Mouse (Mus musculus): ENCODE measurements around the gene Tnk1. TPM values are rescaled to one million over a fixed set of nuclear protein-coding genes. Genes with fewer than 3 reads are reported as not detected.

Tnk1 gene
- polyA plus RNA-seq (2014; fragmentation: Nextera tagmentation; extraction: Ambion mirVana) = 0.89 and 1.2 TPM in 2 replicates

GRCm38 (mm10) chr11:69858113-69858998, at the start of gene Tnk1:
Tnk1 (minus strand) TSS chr11:69858730.
- ATAC-seq (ENCODE audit: insufficient number of reproducible peaks, low FRiP score, low TSS enrichment, low read depth) = no peak
- 19% methylated on average over 29 of the region's 30 CpGs for WGBS

GRCm38 (mm10) chr11:69904311-69904710, 45.8 kb upstream of the Tnk1 start:
- Histone ChIP-seq H3K4me2 (ENCODE audit: low read depth, severe bottlenecking) (no peak overlapping the region), H3K36me3 (ENCODE audit: control insufficient read depth, insufficient read depth, low read length) (peaks cover 43% of the 10 kb centered on the region), H3K4me3 (ENCODE audit: low read depth, low read length) (no peak overlapping the region), H3K9me3 (ENCODE audit: control insufficient read depth, low read length) (no peaks in the 10 kb centered on the region), H3K4me1 (ENCODE audit: control insufficient read depth, insufficient read depth, low read length) (peaks cover 16% of the 10 kb centered on the region), H3K27me3 (ENCODE audit: control insufficient read depth, insufficient read depth, low read length) (no peaks in the 10 kb centered on the region), H3K9ac (ENCODE audit: low read length) (no peak overlapping the region), H3K27ac (replicated peaks; ENCODE audit: low read depth, low read length) (no peak overlapping the region)
- DNase-seq (ENCODE audit: low spot score) (no peak), ATAC-seq (ENCODE audit: insufficient number of reproducible peaks, low FRiP score, low TSS enrichment, low read depth) (no peak)
- 94% methylated on average over 9 of the region's 9 CpGs for WGBS

More at GRCm38 (mm10) chr11:69858113-69858998, at the start of gene Tnk1:
- Histone ChIP-seq H3K4me1 (ENCODE audit: control insufficient read depth, insufficient read depth, low read length) (no peaks in the 10 kb centered on the region), H3K9me3 (ENCODE audit: control insufficient read depth, low read length) (no peaks in the 10 kb centered on the region), H3K4me2 (ENCODE audit: low read depth, severe bottlenecking) (no peak within 1 kb of the TSS), H3K4me3 (ENCODE audit: low read depth, low read length) (no peak within 1 kb of the TSS), H3K27ac (replicated peaks; ENCODE audit: low read depth, low read length) (no peak within 1 kb of the TSS), H3K9ac (ENCODE audit: low read length) (no peak within 1 kb of the TSS), H3K27me3 (ENCODE audit: control insufficient read depth, insufficient read depth, low read length) (peaks cover 18% of the 10 kb centered on the region), H3K36me3 (ENCODE audit: control insufficient read depth, insufficient read depth, low read length) (no peaks in the 10 kb centered on the region)
- DNase-seq (ENCODE audit: low spot score) = no peak

GRCm38 (mm10) chr11:69902972-69903371, 44.4 kb upstream of the Tnk1 start:
- H3K27ac ChIP-seq (replicated peaks; ENCODE audit: low read depth, low read length) = no peak overlapping the region
- no peak for DNase-seq (ENCODE audit: low spot score)
- peak overlapping the region; percentile 74; the same call in 1 of the 2 replicates for H3K4me3 ChIP-seq (ENCODE audit: low read depth, low read length)
- 88% methylated on average over 13 of the region's 13 CpGs for whole genome bisulfite sequencing
- H3K4me1 ChIP-seq (ENCODE audit: control insufficient read depth, insufficient read depth, low read length) = peaks cover 18% of the 10 kb centered on the region
- peaks cover 34% of the 10 kb centered on the region for H3K36me3 ChIP-seq (ENCODE audit: control insufficient read depth, insufficient read depth, low read length)
- H3K9me3 ChIP-seq (ENCODE audit: control insufficient read depth, low read length) = no peaks in the 10 kb centered on the region
- H3K4me2 ChIP-seq (ENCODE audit: low read depth, severe bottlenecking) = peak overlapping the region; percentile 90
- ATAC-seq (ENCODE audit: insufficient number of reproducible peaks, low FRiP score, low TSS enrichment, low read depth) = no peak
- H3K9ac ChIP-seq (ENCODE audit: low read length) = no peak overlapping the region
- no peaks in the 10 kb centered on the region for H3K27me3 ChIP-seq (ENCODE audit: control insufficient read depth, insufficient read depth, low read length)

GRCm38 (mm10) chr11:69901993-69902392, 43.5 kb upstream of the Tnk1 start:
- under 1% methylated on average over 39 of the region's 39 CpGs for WGBS
- DNase-seq (ENCODE audit: low spot score) (no peak), ATAC-seq (ENCODE audit: insufficient number of reproducible peaks, low FRiP score, low TSS enrichment, low read depth) (no peak; the same call in 1 of the 2 replicates)
- Histone ChIP-seq H3K36me3 (ENCODE audit: control insufficient read depth, insufficient read depth, low read length) (peaks cover 31% of the 10 kb centered on the region), H3K9me3 (ENCODE audit: control insufficient read depth, low read length) (no peaks in the 10 kb centered on the region), H3K27me3 (ENCODE audit: control insufficient read depth, insufficient read depth, low read length) (no peaks in the 10 kb centered on the region), H3K9ac (ENCODE audit: low read length) (peak overlapping the region; percentile 99), H3K27ac (replicated peaks; ENCODE audit: low read depth, low read length) (peak overlapping the region; percentile 97), H3K4me1 (ENCODE audit: control insufficient read depth, insufficient read depth, low read length) (peaks cover 18% of the 10 kb centered on the region), H3K4me3 (ENCODE audit: low read depth, low read length) (peak overlapping the region; percentile 74), H3K4me2 (ENCODE audit: low read depth, severe bottlenecking) (peak overlapping the region; percentile 90)

GRCm38 (mm10) chr11:69901406-69901846, 42.9 kb upstream of the Tnk1 start:
- Histone ChIP-seq H3K9me3 (ENCODE audit: control insufficient read depth, low read length) (no peaks in the 10 kb centered on the region), H3K27ac (replicated peaks; ENCODE audit: low read depth, low read length) (peak overlapping the region; percentile 97), H3K4me3 (ENCODE audit: low read depth, low read length) (peak overlapping the region; percentile 74), H3K36me3 (ENCODE audit: control insufficient read depth, insufficient read depth, low read length) (peaks cover 26% of the 10 kb centered on the region), H3K4me1 (ENCODE audit: control insufficient read depth, insufficient read depth, low read length) (peaks cover 18% of the 10 kb centered on the region), H3K9ac (ENCODE audit: low read length) (peak overlapping the region; percentile 99), H3K27me3 (ENCODE audit: control insufficient read depth, insufficient read depth, low read length) (no peaks in the 10 kb centered on the region), H3K4me2 (ENCODE audit: low read depth, severe bottlenecking) (peak overlapping the region; percentile 90)
- ATAC-seq (ENCODE audit: insufficient number of reproducible peaks, low FRiP score, low TSS enrichment, low read depth) = peak; percentile 64
- peak; percentile 95 for DNase-seq (ENCODE audit: low spot score)
- under 1% methylated on average over 42 of the region's 42 CpGs for WGBS

- under 1% methylated on average over 38 of the region's 38 CpGs for WGBS
- ATAC-seq (ENCODE audit: insufficient number of reproducible peaks, low FRiP score, low TSS enrichment, low read depth) (peak; percentile 94), DNase-seq (ENCODE audit: low spot score) (peak; percentile 91)
- Histone ChIP-seq H3K4me2 (ENCODE audit: low read depth, severe bottlenecking) (peak within 1 kb of the TSS; percentile 90), H3K27ac (replicated peaks; ENCODE audit: low read depth, low read length) (peak within 1 kb of the TSS; percentile 97), H3K9ac (ENCODE audit: low read length) (peak within 1 kb of the TSS; percentile 99), H3K9me3 (ENCODE audit: control insufficient read depth, low read length) (no peaks in the 10 kb centered on the region), H3K4me1 (ENCODE audit: control insufficient read depth, insufficient read depth, low read length) (peaks cover 18% of the 10 kb centered on the region), H3K36me3 (ENCODE audit: control insufficient read depth, insufficient read depth, low read length) (peaks cover 20% of the 10 kb centered on the region), H3K27me3 (ENCODE audit: control insufficient read depth, insufficient read depth, low read length) (no peaks in the 10 kb centered on the region), H3K4me3 (ENCODE audit: low read depth, low read length) (peak within 1 kb of the TSS; percentile 74)
These were observed 42.2 kb upstream of the Tnk1 start, which contains the start of the genes 2810408A11Rik and Neurl4 for GRCm38 (mm10) chr11:69900471-69901405. 2810408A11Rik (minus strand) TSS chr11:69900987. Neurl4 (plus strand) TSS chr11:69901072.

GRCm38 (mm10) chr11:69899870-69900269, 41.3 kb upstream of the Tnk1 start:
- WGBS = 20% methylated on average over 4 of the region's 4 CpGs
- H3K9ac ChIP-seq (ENCODE audit: low read length) = peak overlapping the region; percentile 99
- no peaks in the 10 kb centered on the region for H3K9me3 ChIP-seq (ENCODE audit: control insufficient read depth, low read length)
- peak overlapping the region; percentile 74 for H3K4me3 ChIP-seq (ENCODE audit: low read depth, low read length)
- H3K27ac ChIP-seq (replicated peaks; ENCODE audit: low read depth, low read length) = no peak overlapping the region; the same call in 1 of the 2 replicates
- peaks cover 18% of the 10 kb centered on the region for H3K4me1 ChIP-seq (ENCODE audit: control insufficient read depth, insufficient read depth, low read length)
- DNase-seq (ENCODE audit: low spot score) (no peak), ATAC-seq (ENCODE audit: insufficient number of reproducible peaks, low FRiP score, low TSS enrichment, low read depth) (no peak)
- H3K36me3 ChIP-seq (ENCODE audit: control insufficient read depth, insufficient read depth, low read length) = peaks cover 15% of the 10 kb centered on the region
- H3K4me2 ChIP-seq (ENCODE audit: low read depth, severe bottlenecking) = peak overlapping the region; percentile 90
- no peaks in the 10 kb centered on the region for H3K27me3 ChIP-seq (ENCODE audit: control insufficient read depth, insufficient read depth, low read length)

GRCm38 (mm10) chr11:69895291-69895690, 36.8 kb upstream of the Tnk1 start, which contains the start of gene Acap1:
Acap1 (minus strand) TSS chr11:69895539.
- Histone ChIP-seq H3K4me2 (ENCODE audit: low read depth, severe bottlenecking) (no peak within 1 kb of the TSS), H3K27ac (replicated peaks; ENCODE audit: low read depth, low read length) (no peak within 1 kb of the TSS), H3K4me1 (ENCODE audit: control insufficient read depth, insufficient read depth, low read length) (peaks cover 10% of the 10 kb centered on the region), H3K27me3 (ENCODE audit: control insufficient read depth, insufficient read depth, low read length) (no peaks in the 10 kb centered on the region), H3K9me3 (ENCODE audit: control insufficient read depth, low read length) (no peaks in the 10 kb centered on the region), H3K9ac (ENCODE audit: low read length) (no peak within 1 kb of the TSS), H3K36me3 (ENCODE audit: control insufficient read depth, insufficient read depth, low read length) (no peaks in the 10 kb centered on the region), H3K4me3 (ENCODE audit: low read depth, low read length) (no peak within 1 kb of the TSS)
- no peak for DNase-seq (ENCODE audit: low spot score)
- WGBS = 78% methylated on average over 4 of the region's 4 CpGs
- no peak for ATAC-seq (ENCODE audit: insufficient number of reproducible peaks, low FRiP score, low TSS enrichment, low read depth)

Data from limb, embryonic 11.5 days (tissue).